Mouse (Mus musculus): ENCODE results near the gene Hjurp. TPM values are rescaled to one million over a fixed set of nuclear protein-coding genes. Genes with fewer than 3 reads are reported as not detected.
"Not testable (repeated sequence)": the region's sequence is repeated elsewhere in the genome, so short reads cannot be mapped to it uniquely, and the experiment has no call there.

The Hjurp gene
- total RNA-seq, 2 experiments from 2014 or later: 306 to 349 TPM

- no peak for ATAC-seq (replicated peaks; ENCODE audit: low FRiP score, poor library complexity, severe bottlenecking)
Observed at GRCm38 (mm10) chr1:88229566-88229965, 47.9 kb downstream of the Hjurp start.

GRCm38 (mm10) chr1:88228121-88228520 lies 49.3 kb downstream of the Hjurp start:
- ATAC-seq (replicated peaks; ENCODE audit: low FRiP score, poor library complexity, severe bottlenecking): no peak

- 0 out of 2 replicates have a peak, but pooled peaks have one; percentile 18 for ATAC-seq (replicated peaks; ENCODE audit: low FRiP score, poor library complexity, severe bottlenecking)
Observed at GRCm38 (mm10) chr1:88227482-88227881, 50.0 kb downstream of the Hjurp start.

- no peak for ATAC-seq (replicated peaks; ENCODE audit: low FRiP score, poor library complexity, severe bottlenecking)
Observed at GRCm38 (mm10) chr1:88226670-88227379, 50.6 kb downstream of the Hjurp start, which contains the start of gene Mroh2a. Mroh2a (plus strand) TSS chr1:88226986.

- ATAC-seq (replicated peaks; ENCODE audit: low FRiP score, poor library complexity, severe bottlenecking): no peak
Observed at GRCm38 (mm10) chr1:88225741-88226140, 51.7 kb downstream of the Hjurp start.

- not testable (repeated sequence) for ATAC-seq (replicated peaks; ENCODE audit: low FRiP score, poor library complexity, severe bottlenecking)
Observed at GRCm38 (mm10) chr1:88225301-88225700, 52.1 kb downstream of the Hjurp start.

- no peak for ATAC-seq (replicated peaks; ENCODE audit: low FRiP score, poor library complexity, severe bottlenecking)
Observed at GRCm38 (mm10) chr1:88224029-88224776, 53.2 kb downstream of the Hjurp start.

GRCm38 (mm10) chr1:88223591-88223990 lies 53.8 kb downstream of the Hjurp start:
- no peak for ATAC-seq (replicated peaks; ENCODE audit: low FRiP score, poor library complexity, severe bottlenecking)

GRCm38 (mm10) chr1:88223011-88223515 lies 54.4 kb downstream of the Hjurp start:
- ATAC-seq (replicated peaks; ENCODE audit: low FRiP score, poor library complexity, severe bottlenecking): not testable (repeated sequence)

GRCm38 (mm10) chr1:88222216-88222615 lies 55.2 kb downstream of the Hjurp start:
- ATAC-seq (replicated peaks; ENCODE audit: low FRiP score, poor library complexity, severe bottlenecking): no peak

GRCm38 (mm10) chr1:88220336-88220735 lies 57.1 kb downstream of the Hjurp start:
- no peak for ATAC-seq (replicated peaks; ENCODE audit: low FRiP score, poor library complexity, severe bottlenecking)

- no peak for ATAC-seq (replicated peaks; ENCODE audit: low FRiP score, poor library complexity, severe bottlenecking)
Observed at GRCm38 (mm10) chr1:88219054-88219453, 58.4 kb downstream of the Hjurp start.

GRCm38 (mm10) chr1:88218591-88218990 lies 58.8 kb downstream of the Hjurp start:
- ATAC-seq (replicated peaks; ENCODE audit: low FRiP score, poor library complexity, severe bottlenecking): no peak

- ATAC-seq (replicated peaks; ENCODE audit: low FRiP score, poor library complexity, severe bottlenecking): no peak
Observed at GRCm38 (mm10) chr1:88218051-88218450, 59.4 kb downstream of the Hjurp start.

GRCm38 (mm10) chr1:88217576-88217975 lies 59.9 kb downstream of the Hjurp start:
- ATAC-seq (replicated peaks; ENCODE audit: low FRiP score, poor library complexity, severe bottlenecking): no peak

GRCm38 (mm10) chr1:88217144-88217543 lies 60.3 kb downstream of the Hjurp start:
- no peak for ATAC-seq (replicated peaks; ENCODE audit: low FRiP score, poor library complexity, severe bottlenecking)

- ATAC-seq (replicated peaks; ENCODE audit: low FRiP score, poor library complexity, severe bottlenecking): no peak
Observed at GRCm38 (mm10) chr1:88216551-88216950, 60.9 kb downstream of the Hjurp start.

GRCm38 (mm10) chr1:88215466-88216380 lies 61.7 kb downstream of the Hjurp start:
- no peak for ATAC-seq (replicated peaks; ENCODE audit: low FRiP score, poor library complexity, severe bottlenecking)

- no peak for ATAC-seq (replicated peaks; ENCODE audit: low FRiP score, poor library complexity, severe bottlenecking)
Observed at GRCm38 (mm10) chr1:88214462-88214952, 62.9 kb downstream of the Hjurp start.
